Mouse (Mus musculus): Measurements from ENCODE around the gene Rhobtb3. TPM values are rescaled to one million over a fixed set of nuclear protein-coding genes. Genes with fewer than 3 reads are reported as not detected.
A peak's percentile ranks its signal among the peaks of the same experiment; 100 is the strongest.

Rhobtb3 gene
- 3.2 and 3.7 TPM in 2 replicates for polyA plus RNA-seq (2015; fragmentation: Nextera tagmentation; extraction: Ambion mirVana)

GRCm38 (mm10) chr13:75943189-75944043 lies at the start of gene Rhobtb3:
Gene Rhobtb3 (minus strand): TSS chr13:75943925.
- peak; percentile 74 for ATAC-seq (ENCODE audit: insufficient read depth)
- Histone ChIP-seq H3K4me2 (peak within 1 kb of the TSS; percentile 85), H3K4me1 (replicated peaks) (peaks cover 10% of the 10 kb centered on the region; the same call in 1 of the 2 replicates), H3K9me3 (replicated peaks) (no peaks in the 10 kb centered on the region), H3K27ac (replicated peaks) (peak within 1 kb of the TSS; percentile 78), H3K4me3 (replicated peaks) (peak within 1 kb of the TSS; percentile 65), H3K9ac (peak within 1 kb of the TSS; percentile 64), H3K27me3 (peaks cover 20% of the 10 kb centered on the region), H3K36me3 (replicated peaks) (no peaks in the 10 kb centered on the region)
- WGBS (ENCODE audit: insufficient replicate concordance): under 1% methylated on average over 110 of the region's 110 CpGs

GRCm38 (mm10) chr13:75992169-75993028 lies 48.7 kb upstream of the Rhobtb3 start:
- no peak overlapping the region for H3K4me3 ChIP-seq (replicated peaks)
- 0 out of 2 replicates have a peak, but pooled peaks cover 4% of the 10 kb centered on the region for H3K4me1 ChIP-seq (replicated peaks)
- H3K4me2 ChIP-seq: no peak overlapping the region
- H3K27me3 ChIP-seq: no peaks in the 10 kb centered on the region
- no peak for ATAC-seq (ENCODE audit: insufficient read depth)
- 49% methylated on average over 9 of the region's 9 CpGs for WGBS (ENCODE audit: insufficient replicate concordance)
- H3K9me3 ChIP-seq (replicated peaks): no peaks in the 10 kb centered on the region
- H3K36me3 ChIP-seq (replicated peaks): no peaks in the 10 kb centered on the region
- no peak overlapping the region for H3K9ac ChIP-seq
- no peak overlapping the region for H3K27ac ChIP-seq (replicated peaks)

- Histone ChIP-seq H3K4me1 (replicated peaks) (0 out of 2 replicates have a peak, but pooled peaks cover 4% of the 10 kb centered on the region), H3K9me3 (replicated peaks) (no peaks in the 10 kb centered on the region), H3K36me3 (replicated peaks) (no peaks in the 10 kb centered on the region), H3K4me2 (no peak overlapping the region), H3K27ac (replicated peaks) (no peak overlapping the region), H3K4me3 (replicated peaks) (no peak overlapping the region), H3K9ac (no peak overlapping the region), H3K27me3 (no peaks in the 10 kb centered on the region)
- ATAC-seq (ENCODE audit: insufficient read depth): no peak
- WGBS (ENCODE audit: insufficient replicate concordance): 62% methylated on average over 1 of the region's 1 CpGs
Measured at GRCm38 (mm10) chr13:75988096-75988495, 44.4 kb upstream of the Rhobtb3 start.

GRCm38 (mm10) chr13:75981901-75982300 lies 38.2 kb upstream of the Rhobtb3 start:
- Histone ChIP-seq H3K27me3 (no peaks in the 10 kb centered on the region), H3K27ac (replicated peaks) (no peak overlapping the region), H3K36me3 (replicated peaks) (no peaks in the 10 kb centered on the region), H3K4me2 (no peak overlapping the region), H3K4me1 (replicated peaks) (no peaks in the 10 kb centered on the region), H3K9me3 (replicated peaks) (no peaks in the 10 kb centered on the region), H3K9ac (no peak overlapping the region), H3K4me3 (replicated peaks) (no peak overlapping the region)
- ATAC-seq (ENCODE audit: insufficient read depth): no peak

- no peaks in the 10 kb centered on the region for H3K9me3 ChIP-seq (replicated peaks)
Measured at GRCm38 (mm10) chr13:75976649-75977048, 32.9 kb upstream of the Rhobtb3 start.

GRCm38 (mm10) chr13:75976218-75976617 lies 32.5 kb upstream of the Rhobtb3 start:
- H3K36me3 ChIP-seq (replicated peaks): no peaks in the 10 kb centered on the region
- H3K27ac ChIP-seq (replicated peaks): no peak overlapping the region
- H3K4me1 ChIP-seq (replicated peaks): no peaks in the 10 kb centered on the region
- 0 out of 2 replicates have a peak, but pooled peaks have one; percentile 34 for ATAC-seq (ENCODE audit: insufficient read depth)
- 39% methylated on average over 2 of the region's 2 CpGs for WGBS (ENCODE audit: insufficient replicate concordance)
- no peak overlapping the region for H3K4me2 ChIP-seq
- H3K4me3 ChIP-seq (replicated peaks): no peak overlapping the region
- H3K9ac ChIP-seq: no peak overlapping the region
- H3K9me3 ChIP-seq (replicated peaks): no peaks in the 10 kb centered on the region
- no peaks in the 10 kb centered on the region for H3K27me3 ChIP-seq

More at GRCm38 (mm10) chr13:75976649-75977048, 32.9 kb upstream of the Rhobtb3 start:
- H3K27me3 ChIP-seq: no peaks in the 10 kb centered on the region
- no peaks in the 10 kb centered on the region for H3K36me3 ChIP-seq (replicated peaks)
- no peak overlapping the region for H3K4me2 ChIP-seq
- 66% methylated on average over 2 of the region's 2 CpGs for WGBS (ENCODE audit: insufficient replicate concordance)
- H3K27ac ChIP-seq (replicated peaks): no peak overlapping the region
- H3K9ac ChIP-seq: no peak overlapping the region
- no peak overlapping the region for H3K4me3 ChIP-seq (replicated peaks)
- ATAC-seq (ENCODE audit: insufficient read depth): peak; percentile 58; the same call in 1 of the 2 replicates
- no peaks in the 10 kb centered on the region for H3K4me1 ChIP-seq (replicated peaks)

- H3K27me3 ChIP-seq: no peaks in the 10 kb centered on the region
Measured at GRCm38 (mm10) chr13:75975629-75976028, 31.9 kb upstream of the Rhobtb3 start.

GRCm38 (mm10) chr13:75974481-75974880 lies 30.8 kb upstream of the Rhobtb3 start:
- no peak overlapping the region for H3K4me3 ChIP-seq (replicated peaks)
- no peaks in the 10 kb centered on the region for H3K4me1 ChIP-seq (replicated peaks)
- H3K9ac ChIP-seq: no peak overlapping the region
- H3K9me3 ChIP-seq (replicated peaks): no peaks in the 10 kb centered on the region
- ATAC-seq (ENCODE audit: insufficient read depth): no peak
- H3K27ac ChIP-seq (replicated peaks): no peak overlapping the region
- no peaks in the 10 kb centered on the region for H3K27me3 ChIP-seq
- 49% methylated on average over 2 of the region's 2 CpGs for WGBS (ENCODE audit: insufficient replicate concordance)
- no peaks in the 10 kb centered on the region for H3K36me3 ChIP-seq (replicated peaks)
- H3K4me2 ChIP-seq: no peak overlapping the region

More at GRCm38 (mm10) chr13:75975629-75976028, 31.9 kb upstream of the Rhobtb3 start:
- Histone ChIP-seq H3K9me3 (replicated peaks) (no peaks in the 10 kb centered on the region), H3K9ac (no peak overlapping the region), H3K27ac (replicated peaks) (no peak overlapping the region), H3K4me1 (replicated peaks) (no peaks in the 10 kb centered on the region), H3K4me2 (no peak overlapping the region), H3K4me3 (replicated peaks) (no peak overlapping the region), H3K36me3 (replicated peaks) (no peaks in the 10 kb centered on the region)
- no peak for ATAC-seq (ENCODE audit: insufficient read depth)
- 62% methylated on average over 1 of the region's 1 CpGs for WGBS (ENCODE audit: insufficient replicate concordance)

GRCm38 (mm10) chr13:75966850-75967249 lies 23.1 kb upstream of the Rhobtb3 start, which contains the start of gene Spata9:
Gene Spata9 (plus strand): TSS chr13:75967150.
- ATAC-seq (ENCODE audit: insufficient read depth): no peak
- H3K36me3 ChIP-seq (replicated peaks): no peaks in the 10 kb centered on the region
- H3K9me3 ChIP-seq (replicated peaks): no peaks in the 10 kb centered on the region
- H3K27me3 ChIP-seq: no peaks in the 10 kb centered on the region
- H3K27ac ChIP-seq (replicated peaks): no peak within 1 kb of the TSS
- H3K4me1 ChIP-seq (replicated peaks): no peaks in the 10 kb centered on the region
- H3K4me2 ChIP-seq: no peak within 1 kb of the TSS
- no peak within 1 kb of the TSS for H3K9ac ChIP-seq
- WGBS (ENCODE audit: insufficient replicate concordance): 66% methylated on average over 1 of the region's 1 CpGs
- H3K4me3 ChIP-seq (replicated peaks): no peak within 1 kb of the TSS

- H3K4me2 ChIP-seq: no peak overlapping the region
- no peaks in the 10 kb centered on the region for H3K9me3 ChIP-seq (replicated peaks)
- H3K27me3 ChIP-seq: no peaks in the 10 kb centered on the region
- no peaks in the 10 kb centered on the region for H3K4me1 ChIP-seq (replicated peaks)
- H3K36me3 ChIP-seq (replicated peaks): no peaks in the 10 kb centered on the region
- H3K9ac ChIP-seq: no peak overlapping the region
- H3K4me3 ChIP-seq (replicated peaks): no peak overlapping the region
- no peak overlapping the region for H3K27ac ChIP-seq (replicated peaks)
- no peak for ATAC-seq (ENCODE audit: insufficient read depth)
Measured at GRCm38 (mm10) chr13:75955357-75955992, 11.8 kb upstream of the Rhobtb3 start.

GRCm38 (mm10) chr13:75950295-75950694 lies 6.6 kb upstream of the Rhobtb3 start:
- H3K9me3 ChIP-seq (replicated peaks): no peaks in the 10 kb centered on the region
- ATAC-seq (ENCODE audit: insufficient read depth): no peak
- WGBS (ENCODE audit: insufficient replicate concordance): 44% methylated on average over 1 of the region's 1 CpGs

More at GRCm38 (mm10) chr13:75950295-75950694, 6.6 kb upstream of the Rhobtb3 start:
- Histone ChIP-seq H3K27me3 (no peaks in the 10 kb centered on the region), H3K4me1 (replicated peaks) (no peaks in the 10 kb centered on the region), H3K27ac (replicated peaks) (no peak overlapping the region), H3K4me3 (replicated peaks) (no peak overlapping the region), H3K36me3 (replicated peaks) (no peaks in the 10 kb centered on the region), H3K4me2 (no peak overlapping the region), H3K9ac (no peak overlapping the region)
